Mouse (Mus musculus) bone marrow macrophage, adult 2 months (primary cell): ENCODE data around the gene Pkm.

Experiments
- CTCF ChIP-seq: IDR thresholded peaks from 2 replicates; pipeline ENCODE4 v1.5.1; 2012; ENCODE audit warnings: low read depth, mild to moderate bottlenecking, low read length, moderate library complexity
- POLR2A ChIP-seq: IDR thresholded peaks from 2 replicates; pipeline ENCODE4 v1.6.1; 2012; ENCODE audit warnings: mild to moderate bottlenecking, low read depth, low read length, borderline replicate concordance

- TF ChIP-seq CTCF (no peak), POLR2A (no peak)
Measured at GRCm38 (mm10) chr9:59666016-59666415, 9.8 kb downstream of the Pkm start.
